Mouse (Mus musculus) myocyte (in vitro differentiated cells): ENCODE data around the gene Chrnb1. TPM values are rescaled to one million over a fixed set of nuclear protein-coding genes. Genes with fewer than 3 reads are reported as not detected.

ENCODE experiments used
- H3K27me3 ChIP-seq: one replicate; pipeline ENCODE4 v1.6.1; 2011; ENCODE audit not compliant: control insufficient read depth, insufficient read depth, insufficient read length
- H3K36me3 ChIP-seq: one replicate; pipeline ENCODE4 v1.6.1; 2011; ENCODE audit not compliant: control insufficient read depth, insufficient read depth
- H3K4me2 ChIP-seq: one replicate; pipeline ENCODE4 v1.6.1; 2011; ENCODE audit warnings: low read depth, control low read depth
- H3K4me3 ChIP-seq: one replicate; pipeline ENCODE4 v1.5.1; 2011; ENCODE audit warnings: mild to moderate bottlenecking, control low read depth, moderate library complexity
- H3K79me2 ChIP-seq: one replicate; pipeline ENCODE4 v1.6.1; 2011; ENCODE audit not compliant: control insufficient read depth, insufficient read depth
- H3ac ChIP-seq: one replicate; pipeline ENCODE4 v1.6.1; 2011; ENCODE audit not compliant: control insufficient read depth, insufficient read length
- CEBPB ChIP-seq: IDR thresholded peaks from 2 replicates; pipeline ENCODE4 v1.6.1; 2011; ENCODE audit warnings: mild to moderate bottlenecking, moderate library complexity; ENCODE audit not compliant: poor library complexity, insufficient read depth, severe bottlenecking
- E2F4 ChIP-seq: IDR thresholded peaks from one replicate; pipeline ENCODE4 v1.6.1; 2011; ENCODE audit warnings: mild to moderate bottlenecking, control low read depth, moderate library complexity; ENCODE audit not compliant: insufficient read depth
- MAX ChIP-seq: IDR thresholded peaks from one replicate; pipeline ENCODE4 v1.6.1; 2011; ENCODE audit warnings: low read depth, mild to moderate bottlenecking, control low read depth
- MYOD1 ChIP-seq, 3 experiments: IDR thresholded peaks; one replicate each; pipeline ENCODE4 v1.6.1; 2011; ENCODE audit warnings: control low read depth in 2 of 3, low read depth in 2 of 3, mild to moderate bottlenecking in 2 of 3, moderate library complexity in 1 of 3; ENCODE audit not compliant: insufficient read length in 2 of 3, control insufficient read depth in 1 of 3
- MYOG ChIP-seq, 3 experiments: IDR thresholded peaks; one replicate each; pipeline ENCODE4 v1.6.1; 2011; ENCODE audit warnings: control low read depth in 2 of 3, low read depth in 2 of 3, mild to moderate bottlenecking in 2 of 3; ENCODE audit not compliant: insufficient read length in 2 of 3, control insufficient read depth in 1 of 3, insufficient read depth in 1 of 3
- POLR2A ChIP-seq: IDR thresholded peaks from one replicate; pipeline ENCODE4 v1.6.1; 2011; ENCODE audit warnings: low read depth, mild to moderate bottlenecking, control low read depth, moderate library complexity; ENCODE audit not compliant: insufficient read length
- POLR2AphosphoS2 ChIP-seq: IDR thresholded peaks from one replicate; pipeline ENCODE4 v1.6.1; 2011; ENCODE audit warnings: low read depth, control low read depth; ENCODE audit not compliant: insufficient read length
- REST ChIP-seq: IDR thresholded peaks from one replicate; pipeline ENCODE4 v1.6.1; 2011; ENCODE audit warnings: mild to moderate bottlenecking, control low read depth, moderate library complexity; ENCODE audit not compliant: insufficient read depth, insufficient read length
- SRF ChIP-seq: IDR thresholded peaks from one replicate; pipeline ENCODE4 v1.6.1; 2011; ENCODE audit warnings: low read depth; ENCODE audit not compliant: control insufficient read depth, insufficient read length
- TCF12 ChIP-seq: IDR thresholded peaks from one replicate; pipeline ENCODE4 v1.6.1; 2011; ENCODE audit warnings: mild to moderate bottlenecking, control low read depth; ENCODE audit not compliant: poor library complexity, insufficient read depth, severe bottlenecking
- TCF3 ChIP-seq: IDR thresholded peaks from one replicate; pipeline ENCODE4 v1.6.1; 2011; ENCODE audit warnings: low read depth, control low read depth; ENCODE audit not compliant: insufficient read length
- USF1 ChIP-seq: IDR thresholded peaks from one replicate; pipeline ENCODE4 v1.6.1; 2011; ENCODE audit warnings: low read depth, mild to moderate bottlenecking, control low read depth, moderate library complexity
- polyA plus RNA-seq: library from polyadenylated mRNA; unstranded; fragments of >200 nt; fragmentation: generic; extraction: Trizol; gene quantifications from one replicate; pipeline ENCODE4 v1.2.1, GENCODE M21; 2012; ENCODE audit warnings: missing spikeins

Chrnb1 gene
- 95.3 TPM for polyA plus RNA-seq

DNA sequence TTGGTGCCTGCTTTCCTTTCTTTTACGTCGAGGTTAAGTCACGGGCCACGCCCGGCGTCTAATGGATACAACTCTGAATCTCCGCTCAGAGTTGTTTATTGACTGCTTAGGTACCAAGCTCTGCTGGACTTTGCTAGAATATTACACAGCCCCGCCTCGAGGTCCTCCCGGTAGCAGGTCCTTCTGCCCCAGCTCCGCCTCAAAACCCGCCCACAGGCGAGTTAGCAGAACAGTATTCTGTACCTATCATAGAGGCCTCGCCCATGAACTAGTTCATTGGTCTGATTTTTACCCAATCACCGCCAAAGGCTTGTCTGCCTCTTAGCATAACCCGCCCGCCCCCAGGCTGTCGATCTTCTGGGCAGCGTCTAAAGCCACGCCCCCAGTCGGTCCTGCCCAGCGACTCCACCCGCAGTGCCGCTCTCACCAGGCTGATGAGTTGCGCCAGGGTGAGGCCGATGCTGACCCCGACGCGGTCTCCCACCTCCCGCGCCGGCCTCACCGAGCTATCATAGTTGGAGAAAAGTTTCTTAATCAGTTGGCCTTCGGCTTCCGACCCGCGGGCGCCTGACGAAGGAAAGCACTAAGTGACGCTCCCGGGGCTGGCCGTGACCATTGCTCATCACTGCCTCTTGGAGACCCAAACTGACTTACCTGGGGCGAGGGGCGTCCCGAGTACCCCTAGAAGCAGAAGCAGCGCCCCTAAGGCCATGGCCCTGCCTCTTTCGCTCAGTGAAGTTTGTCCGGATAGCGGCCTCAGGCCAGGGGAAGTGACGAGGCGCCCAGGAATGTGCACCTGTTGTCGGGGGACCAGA is at the start of gene Chrnb1:
Chrnb1 (minus strand) TSS at position 776 of the 815 bp plus-strand sequence.
- Histone ChIP-seq H3K27me3 (no peaks in the 10 kb centered on the region), H3K4me2 (peak within 1 kb of the TSS; percentile 98), H3K36me3 (peaks cover 21% of the 10 kb centered on the region), H3ac (no peak within 1 kb of the TSS), H3K4me3 (peak within 1 kb of the TSS; percentile 40), H3K79me2 (no peaks in the 10 kb centered on the region)
- peak; percentile 46 for TF ChIP-seq TCF12
- TF ChIP-seq POLR2A = peak; percentile 93
- TF ChIP-seq MYOG (IDR thresholded peaks at IDR 0.05; ENCODE audit: control insufficient read depth in 1 of 3, insufficient read depth in 1 of 3, insufficient read length in 2 of 3, low read depth in 2 of 3) = peak in 2 of 3 experiments; percentile 89 to 95
- TF ChIP-seq USF1 = no peak
- TF ChIP-seq REST = no peak
- TF ChIP-seq TCF3 = peak; percentile 39
- TF ChIP-seq CEBPB = no peak
- peak in 2 of 3 experiments; percentile 92 to 95 for TF ChIP-seq MYOD1 (IDR thresholded peaks at IDR 0.05; ENCODE audit: control insufficient read depth in 1 of 3, insufficient read length in 2 of 3, low read depth in 2 of 3)
- TF ChIP-seq POLR2AphosphoS2 = peak; percentile 90

DNA sequence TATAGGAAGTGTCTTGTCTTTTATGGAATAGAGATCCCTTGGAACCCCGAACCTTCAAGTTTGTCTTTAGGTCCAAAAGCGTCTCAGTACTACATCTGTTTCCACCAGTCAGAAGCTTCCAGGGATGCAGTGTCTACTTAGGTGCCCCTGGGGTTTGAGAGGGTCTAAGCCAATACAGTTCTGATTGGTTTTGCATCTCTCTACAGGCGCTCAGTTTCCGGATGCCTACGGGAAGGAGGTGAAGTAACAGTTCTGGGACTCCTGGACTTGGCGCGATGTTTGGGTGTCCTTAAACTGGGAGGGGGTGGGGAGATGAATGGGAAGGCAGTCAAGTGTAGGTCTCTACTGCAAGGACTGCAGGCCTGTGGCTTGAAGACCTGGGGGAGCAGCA is 43.0 kb upstream of the Chrnb1 start:
- Histone ChIP-seq H3K4me2 (peak overlapping the region; percentile 85), H3K4me3 (peak overlapping the region; percentile 39), H3K27me3 (no peaks in the 10 kb centered on the region), H3ac (peak overlapping the region; percentile 84), H3K36me3 (no peaks in the 10 kb centered on the region), H3K79me2 (no peaks in the 10 kb centered on the region)
- TF ChIP-seq TCF12 = no peak
- no peak for TF ChIP-seq MYOG (IDR thresholded peaks at IDR 0.05; ENCODE audit: control insufficient read depth in 1 of 3, insufficient read depth in 1 of 3, insufficient read length in 2 of 3, low read depth in 2 of 3)
- TF ChIP-seq POLR2A = no peak
- TF ChIP-seq REST = no peak
- no peak for TF ChIP-seq POLR2AphosphoS2
- TF ChIP-seq MYOD1 (IDR thresholded peaks at IDR 0.05; ENCODE audit: control insufficient read depth in 1 of 3, insufficient read length in 2 of 3, low read depth in 2 of 3) = no peak
- no peak for TF ChIP-seq USF1
- TF ChIP-seq TCF3 = no peak
- TF ChIP-seq MAX = no peak
- TF ChIP-seq E2F4 = no peak
- no peak for TF ChIP-seq SRF
- no peak for TF ChIP-seq CEBPB

DNA sequence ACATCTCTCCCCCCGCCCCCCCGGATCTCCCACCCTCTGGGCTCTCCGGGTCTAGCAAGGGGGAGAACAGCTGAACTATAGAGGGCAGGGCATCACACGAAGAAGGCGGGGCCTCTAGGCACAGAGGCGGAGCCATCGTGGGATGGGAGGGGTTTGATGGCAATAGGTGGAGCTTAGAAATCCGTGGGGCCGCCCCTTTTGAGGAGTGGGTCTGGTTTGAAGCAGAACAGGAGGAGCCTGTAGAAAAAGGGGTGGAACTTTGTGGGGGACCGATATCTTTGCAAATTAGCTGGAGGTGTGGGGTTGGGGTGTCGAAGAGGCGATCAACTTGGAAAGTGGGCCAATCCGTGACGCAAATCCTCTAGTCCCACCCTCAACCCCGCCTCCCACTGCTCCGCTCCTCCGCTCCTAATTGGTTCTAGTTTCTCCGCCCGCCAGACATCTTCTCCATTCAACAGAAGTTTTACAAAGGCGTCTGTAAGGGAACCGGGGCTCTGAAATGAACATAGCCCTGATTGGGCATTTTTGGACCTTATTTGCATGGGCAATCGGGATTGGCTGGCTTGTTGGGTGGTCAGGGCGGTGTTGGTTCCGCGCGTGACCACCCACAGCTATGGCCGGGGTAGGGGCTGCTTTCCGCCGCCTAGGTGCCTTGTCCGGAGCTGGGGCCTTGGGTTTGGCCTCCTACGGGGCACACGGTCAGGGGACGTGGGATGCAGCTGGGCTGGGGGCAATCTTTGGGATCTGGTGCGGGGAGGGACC is 42.4 kb upstream of the Chrnb1 start, which contains the start of gene Tmem256:
Tmem256 (plus strand) TSS at position 563 of the 762 bp plus-strand sequence.
- no peaks in the 10 kb centered on the region for H3K27me3 ChIP-seq
- peak within 1 kb of the TSS; percentile 84 for H3ac ChIP-seq
- peak within 1 kb of the TSS; percentile 86 for H3K4me2 ChIP-seq
- peak in 2 of 3 experiments; percentile 13 to 23 for TF ChIP-seq MYOD1 (IDR thresholded peaks at IDR 0.05; ENCODE audit: control insufficient read depth in 1 of 3, insufficient read length in 2 of 3, low read depth in 2 of 3)
- peak; percentile 86 for TF ChIP-seq POLR2AphosphoS2
- no peak for TF ChIP-seq MAX
- peak; percentile 81 for TF ChIP-seq POLR2A
- TF ChIP-seq MYOG (IDR thresholded peaks at IDR 0.05; ENCODE audit: control insufficient read depth in 1 of 3, insufficient read depth in 1 of 3, insufficient read length in 2 of 3, low read depth in 2 of 3) = peak in 2 of 3 experiments; percentile 38 to 42
- TF ChIP-seq E2F4 = peak; percentile 58
- peak; percentile 8 for TF ChIP-seq SRF
- no peak for TF ChIP-seq TCF3
- no peaks in the 10 kb centered on the region for H3K79me2 ChIP-seq
- H3K4me3 ChIP-seq = peak within 1 kb of the TSS; percentile 39
- no peaks in the 10 kb centered on the region for H3K36me3 ChIP-seq

GRCm38 (mm10) chr11:69837604-69837951 is 41.8 kb upstream of the Chrnb1 start, which contains the start of gene Nlgn2:
Nlgn2 (minus strand) TSS chr11:69837784.
- TF ChIP-seq TCF3 = no peak
- no peak for TF ChIP-seq CEBPB
- no peak for TF ChIP-seq POLR2AphosphoS2
- TF ChIP-seq MYOD1 (IDR thresholded peaks at IDR 0.05; ENCODE audit: control insufficient read depth in 1 of 3, insufficient read length in 2 of 3, low read depth in 2 of 3) = no peak
- TF ChIP-seq MAX = no peak
- no peak for TF ChIP-seq REST
- no peak for TF ChIP-seq MYOG (IDR thresholded peaks at IDR 0.05; ENCODE audit: control insufficient read depth in 1 of 3, insufficient read depth in 1 of 3, insufficient read length in 2 of 3, low read depth in 2 of 3)
- TF ChIP-seq E2F4 = no peak
- TF ChIP-seq POLR2A = peak; percentile 68
- Histone ChIP-seq H3K4me2 (peak within 1 kb of the TSS; percentile 86), H3K27me3 (no peaks in the 10 kb centered on the region), H3K79me2 (no peaks in the 10 kb centered on the region), H3ac (peak within 1 kb of the TSS; percentile 84), H3K4me3 (peak within 1 kb of the TSS; percentile 39), H3K36me3 (no peaks in the 10 kb centered on the region)
